Mouse (Mus musculus) cerebellum, postnatal 10 days (tissue): ENCODE results near the gene Tmppe.

ENCODE experiments used
- DNase-seq, 2 experiments: peaks; one replicate each; pipeline ENCODE4 v3.0.0; 2021; ENCODE audit warnings: mixed read lengths in 2 of 2

Gene Tmppe

DNA sequence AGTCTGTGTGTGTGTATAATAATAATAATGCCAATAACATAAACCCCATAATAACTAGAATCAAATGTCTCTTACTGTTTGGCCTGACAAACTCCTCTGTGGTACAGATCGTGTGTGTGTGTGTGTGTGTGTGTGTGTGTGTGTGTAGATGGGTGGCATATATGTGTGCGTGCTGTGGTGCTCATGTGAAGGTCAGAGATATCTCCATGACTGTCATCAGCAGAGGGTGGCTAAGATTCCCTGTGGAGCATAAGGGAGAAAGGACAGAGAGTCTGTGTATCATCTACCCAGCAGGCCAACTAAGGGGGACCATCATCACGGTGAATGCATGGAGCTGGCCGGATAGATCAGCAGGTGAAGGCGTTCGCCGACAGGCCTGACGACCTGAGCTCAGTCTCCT lies 46.0 kb downstream of the Tmppe start:
- no peak for DNase-seq

DNA sequence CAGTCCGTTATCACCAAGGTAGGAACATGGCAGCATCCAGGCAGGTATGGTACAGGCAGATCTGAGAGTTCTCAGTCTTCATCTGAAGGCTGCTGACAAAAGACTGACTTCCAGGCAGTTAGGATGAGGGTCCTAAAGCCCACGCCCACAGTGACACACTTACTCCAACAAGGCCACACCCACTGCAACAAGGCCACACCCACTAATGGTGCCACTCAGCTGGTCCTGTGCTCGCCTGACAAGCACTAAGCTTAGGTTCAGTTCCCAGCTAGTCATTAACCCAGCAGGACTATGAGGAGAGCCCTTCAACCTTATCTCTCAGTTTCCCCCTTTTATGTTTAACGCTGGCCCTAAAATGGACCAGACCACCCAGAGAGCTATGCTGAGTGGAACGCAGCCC lies 47.8 kb downstream of the Tmppe start:
- DNase-seq: no peak

DNA sequence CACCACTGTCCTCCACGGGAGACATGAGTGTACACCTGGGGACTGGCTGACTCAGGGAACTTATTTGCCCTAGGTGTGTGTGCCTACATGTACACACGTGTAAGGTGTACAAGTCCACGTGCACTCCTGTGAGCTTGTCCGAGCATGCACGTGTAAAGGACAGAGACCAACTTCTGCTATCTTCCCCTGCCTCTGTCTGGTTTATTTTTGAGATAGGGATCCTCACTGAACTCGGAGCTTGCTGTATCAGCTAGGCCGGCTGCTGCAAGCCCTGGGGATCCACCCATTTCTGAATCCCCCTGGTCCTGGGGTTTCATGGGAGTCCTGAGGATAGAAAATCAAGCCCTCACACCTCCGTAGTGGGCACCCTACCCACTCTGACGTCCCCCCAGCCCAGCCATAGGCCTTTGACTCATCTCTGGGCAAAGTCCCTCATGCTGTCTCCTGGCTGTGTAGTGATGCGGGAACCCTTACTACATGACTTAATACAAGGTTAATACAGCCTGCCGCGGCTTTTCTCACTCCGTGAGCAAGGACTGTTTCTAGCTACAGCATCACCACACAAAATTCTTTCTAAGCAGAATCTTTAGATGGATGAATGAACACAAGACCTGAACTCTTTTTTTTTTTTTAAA lies 48.3 kb downstream of the Tmppe start:
- DNase-seq: no peak

DNA sequence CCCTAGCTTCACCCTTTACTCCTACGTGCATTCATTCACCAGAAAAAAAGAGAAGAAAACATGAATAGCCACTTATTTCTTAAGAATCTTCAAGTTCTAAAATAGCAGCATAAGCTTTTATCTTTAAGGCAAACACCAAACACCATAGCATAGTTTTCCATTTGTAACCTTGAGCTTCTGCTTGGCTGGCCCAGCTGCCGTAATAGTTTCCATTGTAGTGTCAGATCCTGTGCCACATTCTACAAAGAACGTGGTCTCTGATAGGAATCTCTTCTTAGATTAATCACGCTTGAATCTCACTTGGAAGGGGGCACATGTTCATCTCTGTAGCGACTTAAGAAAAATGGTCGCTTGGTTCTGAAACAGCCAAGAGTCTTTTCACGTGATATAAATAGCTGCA lies 50.7 kb downstream of the Tmppe start:
- no peak for DNase-seq

DNA sequence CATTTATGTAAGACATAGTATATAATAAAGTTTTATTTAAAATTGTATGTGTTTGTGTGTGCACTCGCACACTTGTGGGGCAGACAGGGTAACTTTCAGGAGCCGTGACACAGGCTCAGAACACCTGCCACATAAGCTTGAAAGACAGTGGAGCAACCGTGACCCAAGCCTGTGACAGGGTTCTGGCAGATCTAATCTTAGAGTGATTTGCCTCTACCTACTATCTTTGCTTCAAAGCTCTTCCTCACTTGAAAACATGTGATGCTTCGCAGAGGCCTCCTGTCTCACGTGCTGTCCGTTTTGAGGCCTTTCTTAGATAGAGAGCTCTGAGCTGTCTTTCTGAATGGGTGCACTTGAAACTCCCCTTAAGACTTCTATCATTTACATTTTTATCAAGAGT lies 51.5 kb downstream of the Tmppe start:
- no peak for DNase-seq

DNA sequence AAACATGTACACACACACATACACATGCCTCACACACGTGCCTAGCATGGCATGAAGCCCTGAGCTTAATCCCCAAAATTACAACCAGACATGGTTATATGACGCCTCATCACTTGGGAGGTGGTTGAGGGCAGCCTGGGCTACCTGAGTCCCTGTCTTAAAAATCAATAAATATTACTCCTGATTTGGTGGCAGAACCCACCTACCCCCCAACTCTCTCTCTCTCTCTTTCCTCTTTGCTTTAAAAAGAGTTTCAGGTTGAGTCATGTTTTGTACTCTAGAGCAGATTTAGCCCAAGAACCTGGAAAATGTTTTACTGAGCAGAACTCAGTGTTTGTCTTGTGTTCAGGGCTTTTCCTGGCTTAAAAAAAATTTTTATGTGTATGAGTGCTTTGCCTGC lies 54.5 kb downstream of the Tmppe start:
- no peak for DNase-seq
